Mouse (Mus musculus) neural tube, embryonic 12.5 days (tissue): ENCODE measurements at regions not wholly inside any gene's neighbourhood (a gene's known extent, or its start where the extent isn't known, plus 50 kb on each side); places are given as distances from the start of the nearest gene placed in this dataset.

ENCODE experiments used
- ATAC-seq: fragments of 200-750 bp; cut with Nextera tagmentation; 2 replicates; pipeline ENCODE4 v1.8.0; 2017; ENCODE audit warnings: low read depth, mild to moderate bottlenecking, moderate TSS enrichment, moderate library complexity; ENCODE audit not compliant: low FRiP score
- H3K27ac ChIP-seq: fragments of 300-500 bp; sonication (generic); 2 replicates; pipeline ENCODE4 v1.5.1; 2016
- H3K27me3 ChIP-seq: fragments of 300-500 bp; sonication (generic); replicated peaks from 2 replicates; pipeline ENCODE4 v1.6.1; 2016; ENCODE audit warnings: mild to moderate bottlenecking
- H3K36me3 ChIP-seq: fragments of 300-500 bp; sonication (generic); 2 replicates; pipeline ENCODE4 v1.6.1; 2016; ENCODE audit warnings: mild to moderate bottlenecking
- H3K4me1 ChIP-seq: fragments of 300-500 bp; sonication (generic); 2 replicates; pipeline ENCODE4 v1.6.1; 2016
- H3K4me2 ChIP-seq: fragments of 300-500 bp; sonication (generic); replicated peaks from 2 replicates; pipeline ENCODE4 v1.6.1; 2016; ENCODE audit warnings: mild to moderate bottlenecking
- H3K4me3 ChIP-seq: fragments of 300-500 bp; sonication (generic); 2 replicates; pipeline ENCODE4 v1.5.1; 2016
- H3K9ac ChIP-seq: fragments of 300-500 bp; sonication (generic); 2 replicates; pipeline ENCODE4 v1.6.1; 2016; ENCODE audit warnings: mild to moderate bottlenecking
- H3K9me3 ChIP-seq: fragments of 300-500 bp; sonication (generic); 2 replicates; pipeline ENCODE4 v1.6.1; 2016; ENCODE audit warnings: mild to moderate bottlenecking
- WGBS: fragments of 180-500 bp; shearing (Covaris S2); methylation state at CpG from one replicate; pipeline ENCODE4 v1.1.7; 2016; 5-methylcytosine and 5-hydroxymethylcytosine counted together

DNA sequence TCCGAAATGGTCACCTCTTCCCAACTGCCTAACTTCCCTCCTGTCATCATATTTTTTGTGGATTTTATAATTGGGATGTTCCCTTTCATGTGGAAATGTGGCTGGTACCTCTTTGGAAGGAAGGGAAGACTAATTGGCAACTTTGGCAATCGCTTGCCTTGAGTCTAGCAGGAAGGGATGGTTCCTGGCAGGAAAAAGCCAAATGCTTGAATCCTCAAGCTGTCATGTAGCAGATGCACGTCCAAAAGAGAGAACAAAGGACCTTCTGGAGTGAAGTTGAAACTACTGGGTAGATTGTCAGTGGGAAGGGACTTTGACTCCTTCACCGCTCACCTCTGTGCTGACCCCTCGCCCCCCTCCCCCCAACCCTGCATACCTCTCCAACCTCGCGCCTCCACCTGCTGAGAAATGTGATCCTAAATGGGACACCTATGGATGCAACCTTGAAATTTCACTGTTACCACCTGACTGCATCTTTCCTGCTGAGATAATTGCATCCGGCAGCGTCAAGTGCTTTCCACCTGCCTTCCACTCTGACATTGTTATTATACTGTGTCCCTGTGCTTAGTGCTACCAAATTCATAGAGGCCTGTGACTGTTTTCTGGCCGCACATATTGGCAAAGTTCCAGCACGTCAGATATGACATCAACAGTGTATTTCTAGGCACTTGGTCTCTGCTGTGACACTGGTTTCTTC is 159.6 kb upstream of the Lsm8 start:
- ATAC-seq = no peak
- Histone ChIP-seq H3K27me3 (no peaks in the 10 kb centered on the region), H3K4me2 (no peak overlapping the region), H3K4me3 (no peak overlapping the region), H3K4me1 (no peaks in the 10 kb centered on the region), H3K9me3 (no peaks in the 10 kb centered on the region), H3K27ac (no peak overlapping the region), H3K9ac (no peak overlapping the region), H3K36me3 (no peaks in the 10 kb centered on the region)
- WGBS = 57% methylated on average over 11 of the region's 11 CpGs

GRCm38 (mm10) chr6:18697536-18697935 is 150.8 kb upstream of the Lsm8 start:
- no peaks in the 10 kb centered on the region for H3K9me3 ChIP-seq
- no peak overlapping the region for H3K27ac ChIP-seq
- H3K4me3 ChIP-seq = no peak overlapping the region
- no peak overlapping the region for H3K9ac ChIP-seq
- H3K4me1 ChIP-seq = no peaks in the 10 kb centered on the region
- H3K4me2 ChIP-seq = no peak overlapping the region
- WGBS = 80% methylated on average over 5 of the region's 5 CpGs
- H3K36me3 ChIP-seq = no peaks in the 10 kb centered on the region
- H3K27me3 ChIP-seq = no peaks in the 10 kb centered on the region
- ATAC-seq = no peak

DNA sequence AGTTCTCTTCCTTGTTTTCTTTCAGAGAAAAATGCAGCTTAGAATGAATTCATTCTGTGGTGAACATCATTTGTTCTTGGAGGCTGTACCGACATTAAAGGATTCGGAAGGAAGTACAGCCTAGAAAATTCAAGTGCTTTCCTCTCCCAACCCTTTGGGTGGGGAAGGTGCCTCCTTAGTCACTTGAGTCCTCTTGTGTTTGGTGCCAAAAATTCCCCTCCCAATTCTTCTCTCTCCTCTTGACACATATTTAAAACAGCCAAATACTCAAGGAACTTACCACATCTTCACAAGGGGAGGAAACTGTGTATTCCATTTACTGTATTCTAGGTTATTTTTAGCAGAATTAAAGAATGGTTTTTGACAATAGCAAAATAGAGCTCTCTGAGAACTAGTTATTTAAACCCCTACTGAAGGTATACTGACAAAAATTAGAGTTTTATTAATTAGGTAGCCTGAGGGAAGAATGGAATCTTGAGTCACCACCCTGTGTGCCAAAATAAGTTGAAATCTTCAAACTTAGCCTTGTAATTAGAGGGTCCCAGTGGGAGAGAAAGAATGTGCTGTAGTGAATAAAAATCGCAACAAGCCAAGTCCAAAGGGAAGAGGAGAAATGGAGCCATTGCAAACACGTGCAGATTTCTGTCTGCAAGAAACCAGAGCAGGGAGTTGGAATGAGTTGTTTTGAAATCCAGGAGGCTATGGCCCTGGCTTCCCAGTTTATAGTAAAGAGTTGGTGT is 149.2 kb upstream of the Lsm8 start:
- H3K4me2 ChIP-seq = no peak overlapping the region
- no peaks in the 10 kb centered on the region for H3K27me3 ChIP-seq
- WGBS = 50% methylated on average over 4 of the region's 4 CpGs
- H3K27ac ChIP-seq = no peak overlapping the region
- no peak overlapping the region for H3K4me3 ChIP-seq
- H3K9ac ChIP-seq = no peak overlapping the region
- H3K36me3 ChIP-seq = no peaks in the 10 kb centered on the region
- H3K9me3 ChIP-seq = no peaks in the 10 kb centered on the region
- no peak for ATAC-seq
- no peaks in the 10 kb centered on the region for H3K4me1 ChIP-seq

GRCm38 (mm10) chr6:18699729-18700386 is 148.5 kb upstream of the Lsm8 start:
- 11% methylated on average over 12 of the region's 12 CpGs for WGBS
- Histone ChIP-seq H3K4me1 (no peaks in the 10 kb centered on the region), H3K27me3 (no peaks in the 10 kb centered on the region), H3K27ac (no peak overlapping the region), H3K9ac (no peak overlapping the region), H3K4me3 (no peak overlapping the region), H3K4me2 (no peak overlapping the region), H3K36me3 (no peaks in the 10 kb centered on the region), H3K9me3 (no peaks in the 10 kb centered on the region)
- ATAC-seq = no peak

DNA sequence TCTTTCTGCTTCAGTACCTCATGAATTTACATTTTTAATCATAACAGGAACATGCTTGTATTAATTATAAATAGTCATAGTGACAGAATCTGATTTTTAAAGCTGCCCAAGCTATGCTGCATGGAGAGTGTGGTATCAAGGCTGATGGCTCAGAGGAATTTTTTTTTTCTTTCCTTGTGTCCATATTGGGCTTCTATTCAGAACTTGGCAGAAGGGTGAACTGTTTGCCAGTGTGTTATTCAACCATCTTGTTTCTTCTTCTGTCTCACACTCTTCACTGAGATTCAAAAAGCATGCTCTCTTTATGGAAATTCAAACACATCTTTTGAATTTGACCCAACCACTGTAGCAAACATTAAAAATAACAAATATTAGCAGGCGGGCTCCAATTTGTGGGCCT is 137.6 kb upstream of the Lsm8 start:
- H3K27ac ChIP-seq = no peak overlapping the region
- no peaks in the 10 kb centered on the region for H3K27me3 ChIP-seq
- no peak overlapping the region for H3K9ac ChIP-seq
- 93% methylated on average over 1 of the region's 1 CpGs for WGBS
- no peak overlapping the region for H3K4me2 ChIP-seq
- H3K4me1 ChIP-seq = no peaks in the 10 kb centered on the region
- no peak for ATAC-seq
- H3K36me3 ChIP-seq = no peaks in the 10 kb centered on the region
- H3K4me3 ChIP-seq = no peak overlapping the region
- no peaks in the 10 kb centered on the region for H3K9me3 ChIP-seq

DNA sequence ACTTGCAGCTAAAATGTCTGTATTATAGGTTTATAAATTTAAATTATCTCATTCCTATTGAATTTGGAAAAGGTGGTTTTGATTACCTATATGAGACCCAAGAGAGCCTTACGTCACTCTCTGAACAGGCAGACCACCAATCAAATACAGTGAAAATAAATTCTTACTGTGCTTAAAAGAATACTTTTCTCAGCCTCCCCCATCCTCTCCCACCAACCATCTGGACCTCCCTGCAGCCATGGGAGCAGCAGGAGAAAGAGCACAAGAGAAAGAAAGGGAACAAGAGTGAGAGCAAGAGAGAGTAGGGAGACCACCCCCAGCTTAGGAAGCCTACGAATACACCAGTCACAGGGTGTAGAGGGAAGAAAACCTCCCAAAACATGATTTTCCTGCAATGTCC is 99.5 kb upstream of the Lsm8 start:
- Histone ChIP-seq H3K9me3 (no peaks in the 10 kb centered on the region), H3K27ac (no peak overlapping the region), H3K36me3 (no peaks in the 10 kb centered on the region), H3K4me3 (no peak overlapping the region), H3K4me1 (no peaks in the 10 kb centered on the region), H3K27me3 (no peaks in the 10 kb centered on the region), H3K4me2 (no peak overlapping the region), H3K9ac (no peak overlapping the region)
- 67% methylated on average over 2 of the region's 2 CpGs for whole genome bisulfite sequencing
- ATAC-seq = no peak

DNA sequence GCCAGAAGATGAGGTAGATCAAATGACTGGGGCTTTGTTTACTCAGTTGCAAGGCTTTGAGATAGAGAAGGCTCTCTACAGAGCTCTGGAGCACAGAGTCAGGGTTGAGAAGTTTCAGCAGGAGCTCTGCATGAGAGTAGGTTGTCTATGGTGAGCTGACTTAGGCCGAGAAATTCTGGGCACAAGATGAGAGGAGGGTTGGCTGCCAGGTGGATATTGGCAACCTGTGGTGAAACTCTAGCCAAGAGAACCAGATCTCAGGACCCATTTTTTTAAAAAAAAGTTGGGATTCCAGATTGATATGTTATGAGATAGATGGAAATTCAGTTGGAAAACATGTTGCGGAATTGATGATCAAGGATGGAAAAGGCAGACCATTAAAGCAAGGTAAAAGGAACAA is 83.8 kb upstream of the Lsm8 start:
- Histone ChIP-seq H3K36me3 (no peaks in the 10 kb centered on the region), H3K4me1 (no peaks in the 10 kb centered on the region), H3K27ac (no peak overlapping the region), H3K4me3 (no peak overlapping the region), H3K9ac (no peak overlapping the region), H3K27me3 (no peaks in the 10 kb centered on the region), H3K9me3 (no peaks in the 10 kb centered on the region), H3K4me2 (no peak overlapping the region)
- no peak for ATAC-seq
- WGBS = 91% methylated on average over 2 of the region's 2 CpGs

GRCm38 (mm10) chr6:18795390-18795789 is 53.0 kb upstream of the Lsm8 start:
- Histone ChIP-seq H3K36me3 (no peaks in the 10 kb centered on the region), H3K4me3 (no peak overlapping the region), H3K27me3 (no peaks in the 10 kb centered on the region), H3K9ac (no peak overlapping the region), H3K27ac (no peak overlapping the region), H3K4me2 (no peak overlapping the region), H3K9me3 (no peaks in the 10 kb centered on the region), H3K4me1 (no peaks in the 10 kb centered on the region)
- 0 out of 2 replicates have a peak, but pooled peaks have one; percentile 59 for ATAC-seq
- 74% methylated on average over 4 of the region's 4 CpGs for WGBS

DNA sequence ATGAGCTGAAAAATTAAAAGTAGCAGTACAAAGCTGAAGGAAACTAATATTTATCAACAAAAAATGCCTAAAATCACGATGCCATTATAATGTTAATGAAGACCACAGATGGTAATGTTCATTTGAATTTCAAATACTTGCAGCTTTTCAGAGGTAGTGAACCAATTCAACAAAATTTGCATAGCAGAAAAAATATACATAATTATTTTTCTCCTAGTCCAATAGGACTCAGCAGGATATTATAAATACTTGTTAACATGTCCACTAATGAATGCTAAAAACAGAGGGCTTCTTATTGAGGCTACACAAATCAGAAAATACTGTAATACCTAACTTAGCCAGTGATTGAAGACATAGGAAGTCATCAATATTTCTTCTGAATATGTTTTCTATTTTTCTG is 52.5 kb upstream of the Lsm8 start:
- Histone ChIP-seq H3K9me3 (no peaks in the 10 kb centered on the region), H3K4me1 (no peaks in the 10 kb centered on the region), H3K27ac (no peak overlapping the region), H3K9ac (no peak overlapping the region), H3K4me3 (no peak overlapping the region), H3K27me3 (no peaks in the 10 kb centered on the region), H3K4me2 (no peak overlapping the region), H3K36me3 (no peaks in the 10 kb centered on the region)
- peak; percentile 54; the same call in 1 of the 2 replicates for ATAC-seq
- WGBS = 36% methylated on average over 1 of the region's 1 CpGs

GRCm38 (mm10) chr6:18796540-18796939 is 51.8 kb upstream of the Lsm8 start:
- ATAC-seq = peak; percentile 59; the same call in 1 of the 2 replicates
- Histone ChIP-seq H3K4me3 (no peak overlapping the region), H3K9me3 (no peaks in the 10 kb centered on the region), H3K27me3 (no peaks in the 10 kb centered on the region), H3K9ac (no peak overlapping the region), H3K27ac (no peak overlapping the region), H3K4me2 (no peak overlapping the region), H3K36me3 (no peaks in the 10 kb centered on the region), H3K4me1 (no peaks in the 10 kb centered on the region)
